Mouse (Mus musculus): ENCODE data around the gene Adnp.

The Adnp gene

DNA sequence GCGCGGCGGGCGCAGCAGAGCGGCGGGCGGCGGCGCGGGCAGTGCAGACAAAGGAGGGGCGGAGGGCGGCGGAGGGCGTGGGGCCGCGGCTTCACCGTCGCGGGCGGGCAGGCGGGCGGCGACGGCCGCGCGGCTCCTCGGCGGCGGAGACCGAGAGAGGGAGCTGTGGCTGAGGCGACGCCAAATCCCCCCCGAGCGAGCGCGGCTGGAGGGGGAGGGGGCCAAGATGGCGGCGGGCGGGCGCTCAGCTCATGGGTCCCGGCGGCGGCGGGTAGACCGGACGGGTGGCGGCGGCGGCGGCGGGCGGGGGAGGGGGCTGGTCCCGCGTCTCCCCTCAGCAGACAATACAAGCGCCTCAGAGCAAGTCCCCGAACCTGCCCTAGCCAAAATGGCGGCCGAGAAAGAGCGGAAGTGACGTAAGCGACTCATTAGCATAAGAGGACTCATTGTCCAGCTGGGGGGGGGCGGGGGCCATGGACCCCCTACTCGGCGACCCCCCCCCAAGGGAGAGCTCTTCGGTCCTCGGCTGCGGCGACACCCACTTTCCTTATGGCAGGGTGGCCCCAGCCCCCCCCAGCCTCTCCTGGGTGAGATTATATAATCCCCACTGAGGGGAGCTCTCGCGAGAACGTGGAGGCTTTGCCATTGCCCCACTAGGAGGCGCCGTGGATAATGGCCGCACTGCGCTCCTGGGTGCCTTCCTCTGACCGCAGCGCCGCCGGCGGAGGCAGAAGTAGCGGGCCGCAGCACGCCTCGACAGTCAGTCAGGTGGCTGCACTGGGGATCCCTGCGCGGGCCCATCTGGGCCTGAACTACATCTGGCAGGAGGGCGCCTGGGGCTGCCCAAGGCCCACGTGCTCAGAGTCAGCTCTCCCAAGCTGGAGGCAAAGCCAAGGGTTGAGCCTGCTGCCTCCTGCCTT is at the start of gene Adnp:
TSS of gene Adnp (minus strand) at position 388 of the 920 bp plus-strand sequence.
- peak; percentile 96 for DNase-seq (ENCODE audit: low spot score in 2 of 2)

DNA sequence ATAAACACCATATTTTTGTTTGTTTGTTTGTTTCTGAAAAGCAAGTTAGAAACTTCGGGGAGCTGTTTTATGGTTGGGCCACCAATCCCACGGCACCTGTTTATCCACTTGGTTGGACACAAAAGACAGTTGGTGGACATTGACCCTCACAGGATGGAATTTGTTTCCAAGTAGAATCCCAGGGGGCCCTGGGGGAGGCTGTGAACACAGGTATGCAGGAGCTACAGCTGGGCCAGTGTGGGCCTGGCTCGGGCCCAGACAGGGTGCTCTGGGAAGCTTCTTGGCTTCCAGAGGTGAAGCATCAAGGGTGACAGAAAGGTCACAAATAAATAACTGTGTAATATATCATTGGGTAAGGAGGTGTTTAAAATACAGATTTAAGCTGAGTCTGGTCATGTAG is 49.6 kb upstream of the Adnp start:
- DNase-seq (ENCODE audit: low spot score in 2 of 2) = no peak

DNA sequence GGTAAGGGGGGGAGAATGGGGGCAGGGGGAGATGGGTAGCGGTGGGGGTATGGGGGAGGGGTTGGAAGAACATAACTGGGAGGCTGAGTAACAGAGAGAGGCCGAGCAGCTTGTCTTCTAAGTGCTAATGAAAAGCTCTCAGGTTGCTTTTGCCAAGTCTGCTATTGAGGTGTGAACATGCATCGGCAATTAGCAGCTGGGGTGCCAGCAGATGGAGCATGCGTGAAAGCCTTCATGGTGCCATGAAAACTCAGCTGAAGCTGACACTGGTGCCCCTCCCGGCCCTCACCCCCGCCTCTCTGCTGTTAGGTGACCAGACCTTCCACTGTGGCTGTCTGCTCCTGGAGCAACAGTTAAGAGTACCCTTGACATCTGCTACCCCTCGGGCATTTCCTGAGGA is 46.9 kb upstream of the Adnp start:
- DNase-seq (ENCODE audit: low spot score in 2 of 2) = no peak

DNA sequence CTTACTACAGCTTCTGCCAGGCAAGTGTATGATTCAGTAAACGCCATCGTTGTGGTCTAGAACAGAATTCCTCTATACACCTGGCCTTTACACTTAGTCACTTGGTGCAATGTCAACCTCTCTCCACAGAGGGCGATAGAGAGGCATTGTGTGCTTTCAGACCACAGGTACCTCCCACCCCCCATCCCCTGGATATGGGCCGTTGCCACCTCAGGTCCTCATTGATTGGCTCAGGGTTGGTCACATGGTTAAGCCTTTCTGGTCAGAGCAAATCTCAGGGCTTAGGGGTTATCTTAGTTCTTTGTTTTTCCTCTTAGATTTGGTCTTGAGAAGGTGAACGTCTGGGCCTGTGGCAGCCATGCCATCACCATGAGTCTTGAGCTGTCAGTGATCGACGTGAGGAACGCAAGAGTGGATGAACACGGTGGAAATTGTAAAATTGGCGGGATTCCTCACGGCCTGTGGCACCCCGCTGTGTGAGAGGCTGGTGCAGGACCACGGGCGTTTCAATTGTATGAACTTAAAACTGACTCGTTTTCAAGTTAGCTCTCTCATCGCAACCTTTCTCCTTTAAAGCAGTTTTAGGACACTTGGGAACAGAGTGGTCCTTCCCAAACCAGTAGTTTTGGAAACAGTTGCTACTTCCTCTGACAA is 45.9 kb upstream of the Adnp start:
- DNase-seq (ENCODE audit: low spot score in 2 of 2) = peak in 1 of 2 experiments; percentile 24

DNA sequence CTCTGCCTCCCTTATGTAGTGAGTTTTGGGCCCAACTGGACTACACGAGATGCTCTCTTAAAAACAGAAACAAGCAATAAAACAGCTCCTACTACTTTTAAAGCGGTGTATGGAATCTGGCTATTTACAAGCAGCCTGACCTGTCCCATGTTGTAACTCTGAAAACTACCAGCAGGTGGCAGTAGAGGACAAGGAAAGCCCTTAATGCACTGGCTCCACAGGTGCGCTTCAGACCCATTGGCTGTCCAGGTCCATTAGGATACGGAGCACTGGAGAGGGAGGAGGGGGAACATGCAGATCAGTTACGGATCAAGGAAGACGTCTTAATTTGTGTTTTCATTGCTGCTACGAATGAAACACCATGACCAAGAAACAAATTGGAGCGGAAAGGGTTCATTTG is 43.4 kb upstream of the Adnp start:
- peak; percentile 69 to 75 for DNase-seq (ENCODE audit: low spot score in 2 of 2)

DNA sequence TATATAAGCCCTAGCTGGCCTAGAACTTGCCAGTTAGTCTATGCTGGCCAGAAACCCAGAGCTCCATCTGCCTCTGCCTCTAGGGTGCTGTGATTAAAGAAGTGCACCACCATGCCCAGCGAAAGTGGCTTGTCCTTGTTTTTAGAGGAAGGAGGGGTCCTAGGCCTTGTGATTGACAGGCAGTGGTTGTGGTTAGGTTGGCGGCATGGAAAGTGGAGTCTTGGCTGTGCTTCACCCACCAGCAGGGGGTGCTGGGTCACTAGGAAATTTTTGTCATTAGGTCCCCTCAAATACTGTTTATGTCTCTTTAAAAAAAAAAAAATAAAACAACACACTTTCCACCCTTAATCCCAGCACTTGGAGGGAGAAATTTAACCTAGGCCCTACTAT is 41.9 kb upstream of the Adnp start:
- no peak for DNase-seq (ENCODE audit: low spot score in 2 of 2)

DNA sequence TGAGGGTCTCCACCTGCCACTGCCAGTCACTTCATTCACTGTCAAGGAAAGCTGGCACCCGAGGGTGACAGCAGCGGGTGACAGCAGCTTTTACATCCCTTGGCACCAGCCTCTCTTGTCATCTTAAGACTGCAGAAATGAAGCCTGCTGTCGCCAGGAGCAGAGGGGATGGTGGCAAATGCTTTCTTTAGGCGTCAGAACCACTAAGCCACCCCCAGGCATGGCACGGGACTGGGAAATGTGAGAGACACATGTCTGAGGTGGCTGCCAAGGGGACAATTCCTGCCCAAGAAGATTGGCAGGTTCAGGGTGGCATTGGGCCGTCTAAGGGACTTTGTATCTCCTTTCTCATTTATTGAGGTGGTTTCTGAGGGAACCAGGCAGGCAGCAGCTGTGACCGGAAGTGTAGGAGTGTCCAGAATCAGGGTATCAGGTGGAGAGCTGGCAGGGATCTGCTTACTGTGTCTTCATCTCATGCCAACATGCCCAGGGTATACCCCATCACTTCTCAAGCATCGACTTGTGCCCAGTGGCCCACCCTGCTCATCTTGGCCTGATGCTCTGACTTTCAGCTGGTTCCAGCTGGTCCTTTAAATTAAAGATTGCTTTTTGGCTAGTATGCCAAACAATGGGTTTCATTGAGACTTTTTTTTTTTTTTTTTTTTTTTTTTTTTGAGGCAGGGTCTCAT is 41.4 kb upstream of the Adnp start:
- DNase-seq (ENCODE audit: low spot score in 2 of 2) = no peak

DNA sequence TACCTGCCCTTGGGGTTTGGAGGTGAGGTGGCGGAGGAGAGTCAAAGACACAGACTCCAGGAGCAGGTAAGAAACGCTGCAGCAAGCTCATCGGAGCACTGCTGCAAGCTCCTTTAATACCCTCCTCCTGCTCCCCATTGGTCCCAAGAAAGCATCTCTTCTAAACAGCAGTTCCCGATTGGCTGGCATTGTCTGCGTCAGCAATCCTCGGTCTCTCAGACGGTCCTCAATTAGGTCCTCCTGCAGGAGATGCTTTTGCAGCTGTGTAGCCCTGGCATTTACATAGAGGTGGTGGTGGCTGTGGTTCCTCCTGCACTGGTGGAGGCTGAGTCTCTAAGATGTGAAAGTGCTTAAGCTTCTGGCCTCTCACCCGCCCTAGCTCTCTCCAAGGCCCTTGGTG is 38.7 kb upstream of the Adnp start:
- DNase-seq (ENCODE audit: low spot score in 2 of 2) = no peak

DNA sequence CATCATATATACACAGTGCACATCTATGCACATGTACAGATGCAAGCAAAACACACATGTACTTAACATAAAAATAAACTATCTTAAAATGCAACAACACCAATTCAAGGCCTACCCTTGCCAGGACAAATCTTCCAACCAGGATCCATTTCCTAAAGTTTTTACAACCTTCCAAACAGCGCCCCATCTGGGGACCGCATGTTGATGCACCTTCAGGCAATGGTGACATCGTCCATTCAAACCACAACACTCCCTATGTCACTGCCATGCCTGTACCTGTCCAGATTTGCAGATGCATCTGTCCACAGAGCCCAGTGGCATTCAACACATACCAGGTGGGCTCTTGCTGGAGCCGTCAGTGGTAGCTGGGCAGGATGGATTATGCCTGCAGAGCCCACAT is 36.4 kb upstream of the Adnp start:
- no peak for DNase-seq (ENCODE audit: low spot score in 2 of 2)

DNA sequence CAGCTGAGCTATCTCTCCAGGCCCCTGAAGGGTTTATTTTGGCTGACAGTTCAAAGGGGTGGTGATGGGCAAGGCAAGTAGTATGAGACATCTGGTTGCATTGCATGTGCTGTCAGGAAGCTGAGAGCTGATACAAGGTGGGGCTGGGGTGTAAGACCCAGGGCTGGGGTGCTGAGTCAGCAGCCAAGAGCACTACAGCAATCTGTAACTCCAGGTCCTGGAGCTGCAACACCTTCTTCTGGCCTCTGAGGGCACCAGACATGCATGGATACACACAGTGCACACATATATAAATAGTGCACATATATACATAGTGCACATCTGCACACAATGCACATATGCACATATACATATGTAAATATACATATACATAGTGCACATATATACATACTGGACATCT is 35.9 kb upstream of the Adnp start:
- DNase-seq (ENCODE audit: low spot score in 2 of 2) = no peak

DNA sequence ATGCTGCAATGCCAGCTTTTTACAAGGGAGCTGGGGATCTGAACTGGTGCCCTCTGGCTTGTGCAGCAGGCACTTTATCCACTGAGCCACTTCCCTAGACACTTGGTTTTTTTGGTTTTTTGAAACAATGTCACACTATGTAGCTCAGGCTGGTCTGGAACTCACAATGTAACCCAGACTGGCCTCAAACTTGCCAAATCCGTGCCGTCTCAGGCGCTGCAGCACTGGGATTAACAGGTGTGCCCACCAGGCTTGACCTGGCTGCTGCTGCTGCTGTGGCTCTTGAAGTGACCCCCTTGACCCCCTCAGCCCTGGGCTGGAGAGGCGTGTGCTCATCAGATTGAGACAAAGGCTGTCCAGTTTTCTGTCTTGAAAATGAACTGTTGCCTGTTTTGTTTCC is 31.4 kb upstream of the Adnp start:
- DNase-seq (ENCODE audit: low spot score in 2 of 2) = no peak

DNA sequence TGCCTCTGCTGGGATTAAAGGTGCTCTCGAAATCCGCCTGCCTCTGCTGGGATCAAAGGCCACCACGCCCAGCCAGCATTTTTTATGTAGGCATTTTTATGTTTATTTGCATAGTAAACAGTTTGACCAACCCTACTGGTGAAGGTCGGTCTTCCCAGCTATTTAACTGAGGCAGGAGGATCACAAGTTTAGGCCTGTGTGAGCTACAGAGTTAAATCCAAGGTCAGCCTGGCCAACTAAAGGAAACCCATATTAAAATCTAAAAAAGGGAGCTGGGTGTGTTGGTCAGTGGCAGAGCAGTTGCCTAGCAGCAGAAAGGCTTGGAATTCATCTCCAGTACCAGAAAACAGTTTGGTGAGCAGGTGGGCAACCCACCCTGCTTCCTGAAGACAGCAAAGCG is 26.4 kb upstream of the Adnp start:
- DNase-seq (ENCODE audit: low spot score in 2 of 2) = no peak

DNA sequence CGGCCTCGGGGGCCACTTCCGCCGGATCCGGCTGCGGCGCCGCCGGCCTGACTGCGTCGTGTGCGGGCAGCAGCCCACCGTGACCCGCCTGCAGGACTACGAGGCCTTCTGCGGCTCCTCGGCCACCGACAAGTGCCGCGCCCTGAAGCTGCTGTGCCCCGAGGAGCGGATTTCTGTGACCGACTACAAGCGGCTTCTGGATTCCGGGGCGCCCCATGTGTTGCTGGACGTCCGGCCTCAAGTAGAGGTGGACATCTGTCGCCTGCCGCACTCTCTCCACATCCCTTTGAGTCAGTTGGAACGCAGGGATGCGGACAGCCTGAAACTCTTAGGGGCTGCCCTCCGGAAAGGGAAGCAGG is 24.5 kb upstream of the Adnp start:
- no peak for DNase-seq (ENCODE audit: low spot score in 2 of 2)

DNA sequence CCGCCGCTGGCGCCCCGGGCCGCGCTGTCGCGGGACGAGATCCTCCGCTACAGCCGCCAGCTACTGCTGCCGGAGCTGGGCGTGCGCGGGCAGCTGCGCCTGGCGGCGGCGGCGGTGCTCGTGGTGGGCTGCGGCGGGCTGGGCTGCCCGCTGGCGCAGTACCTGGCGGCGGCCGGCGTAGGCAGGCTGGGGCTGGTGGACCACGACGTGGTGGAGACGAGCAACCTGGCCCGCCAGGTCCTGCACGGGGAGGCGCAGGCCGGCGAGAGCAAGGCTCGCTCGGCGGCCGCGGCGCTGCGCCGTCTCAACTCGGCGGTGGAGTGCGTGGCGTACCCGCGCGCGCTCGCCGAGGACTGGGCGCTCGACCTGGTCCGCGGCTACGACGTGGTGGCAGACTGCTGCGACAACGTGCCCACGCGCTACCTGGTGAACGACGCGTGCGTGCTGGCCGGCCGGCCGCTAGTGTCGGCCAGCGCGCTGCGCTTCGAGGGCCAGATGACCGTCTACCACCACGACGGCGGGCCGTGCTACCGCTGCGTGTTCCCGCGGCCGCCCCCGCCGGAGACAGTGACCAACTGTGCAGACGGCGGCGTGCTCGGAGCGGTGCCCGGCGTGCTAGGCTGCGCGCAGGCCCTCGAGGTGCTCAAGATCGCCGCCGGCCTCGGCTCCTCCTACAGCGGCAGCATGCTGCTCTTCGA is 24.0 kb upstream of the Adnp start:
- no peak for DNase-seq (ENCODE audit: low spot score in 2 of 2)

DNA sequence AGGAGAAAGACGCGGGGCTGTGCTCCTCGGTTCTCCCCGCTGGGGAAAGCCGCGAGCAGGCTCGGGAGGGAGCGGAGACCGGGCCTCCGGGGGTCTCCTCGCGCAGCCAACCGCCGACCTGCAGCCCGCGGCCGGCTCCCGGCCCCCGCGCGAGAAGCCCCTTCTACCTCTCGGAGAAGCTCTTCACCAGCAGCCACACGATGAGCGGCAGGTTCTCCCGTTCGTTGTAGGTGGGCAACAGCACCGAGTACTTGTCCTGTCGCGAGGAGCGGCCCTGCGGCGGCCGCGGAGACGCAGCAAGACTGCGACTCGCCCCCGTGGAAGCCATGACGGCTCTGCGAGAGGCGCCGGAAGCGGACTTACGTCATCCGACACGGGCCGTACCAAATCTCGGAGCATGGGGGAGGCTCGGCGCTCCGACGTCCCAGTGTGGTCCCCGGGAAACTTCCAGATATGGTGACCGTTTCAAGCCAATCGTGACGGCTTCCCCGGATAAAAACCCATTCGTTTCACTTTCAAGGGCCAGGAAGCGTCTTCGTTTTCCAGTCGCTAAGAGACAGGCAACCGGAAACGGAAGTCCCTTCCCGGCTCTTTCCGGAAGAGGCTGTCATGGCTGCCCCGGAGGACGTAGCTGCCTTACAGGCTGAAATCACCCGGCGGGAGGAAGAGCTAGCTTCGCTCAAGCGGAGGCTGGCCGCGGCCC is 23.3 kb upstream of the Adnp start, which contains the start of the genes Gm20716, Dpm1 and Mocs3:
TSS of gene Gm20716 (minus strand) at position 339 of the 703 bp plus-strand sequence.
TSS of gene Dpm1 (minus strand) at position 566 of the 703 bp plus-strand sequence.
TSS of gene Mocs3 (plus strand) at position 597 of the 703 bp plus-strand sequence.
- peak; percentile 81 to 83 for DNase-seq (ENCODE audit: low spot score in 2 of 2)

DNA sequence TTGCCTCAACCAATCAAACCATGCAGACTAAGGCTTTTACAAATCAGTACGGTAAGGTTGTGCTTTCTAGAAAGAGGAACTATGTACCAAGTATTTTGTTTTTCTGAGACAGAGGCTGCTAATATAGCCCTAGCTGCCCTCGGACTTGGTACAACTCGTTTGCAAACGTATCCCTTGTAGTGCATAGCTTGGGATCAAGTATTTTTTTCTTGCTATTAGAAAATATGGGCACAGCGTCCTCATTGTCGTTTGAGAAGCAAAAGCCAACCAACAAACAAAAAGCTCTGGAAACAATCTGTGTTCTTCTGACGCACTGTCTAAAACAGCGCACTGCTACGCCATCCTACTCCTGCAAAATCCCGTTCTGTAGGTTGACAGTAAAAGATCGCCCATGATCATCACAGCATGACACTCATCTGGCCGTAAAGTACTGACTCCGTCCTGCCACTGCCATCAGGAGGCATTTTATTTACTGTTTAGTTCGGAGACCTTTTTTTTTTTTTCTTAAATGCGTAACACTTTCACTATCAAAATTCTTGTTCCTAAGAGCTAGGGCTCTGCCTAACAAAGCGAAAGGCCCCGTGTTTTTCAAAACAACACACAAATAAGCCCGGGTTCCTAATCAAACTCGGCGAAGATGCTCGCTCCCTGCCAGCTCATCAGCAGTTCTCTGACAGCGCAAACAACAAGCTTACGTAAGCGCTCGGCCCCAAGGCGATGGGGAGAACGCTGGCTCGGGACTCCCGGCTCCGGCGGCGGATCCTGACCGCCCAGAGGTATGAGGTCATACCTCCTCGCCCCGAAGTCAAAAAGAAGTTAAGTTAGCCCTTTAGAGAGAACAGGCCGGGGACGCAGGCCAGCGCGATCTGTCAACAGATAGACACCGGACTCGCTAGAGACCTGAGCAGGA is 22.5 kb upstream of the Adnp start:
- peak in 1 of 2 experiments; percentile 23 for DNase-seq (ENCODE audit: low spot score in 2 of 2)

DNA sequence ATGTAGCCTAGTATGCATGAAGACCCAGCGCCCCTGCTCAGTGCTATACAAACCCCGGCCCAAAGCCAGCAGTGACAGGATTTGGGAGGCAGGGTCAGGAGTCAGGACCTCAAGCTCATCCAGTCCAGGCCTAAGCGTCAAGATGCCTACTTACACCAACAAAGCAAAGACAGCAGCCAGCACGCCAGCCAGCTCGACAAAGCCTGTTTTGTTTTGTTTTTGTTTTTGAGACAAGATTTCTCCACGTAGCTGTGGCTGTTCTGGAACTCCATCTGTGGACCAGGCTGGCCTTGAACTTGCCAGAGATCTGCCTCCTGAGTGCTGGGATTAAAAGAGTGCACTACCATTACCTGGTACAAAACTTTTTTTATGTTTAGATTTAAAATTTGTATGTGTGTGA is 16.4 kb upstream of the Adnp start:
- no peak for DNase-seq (ENCODE audit: low spot score in 2 of 2)

DNA sequence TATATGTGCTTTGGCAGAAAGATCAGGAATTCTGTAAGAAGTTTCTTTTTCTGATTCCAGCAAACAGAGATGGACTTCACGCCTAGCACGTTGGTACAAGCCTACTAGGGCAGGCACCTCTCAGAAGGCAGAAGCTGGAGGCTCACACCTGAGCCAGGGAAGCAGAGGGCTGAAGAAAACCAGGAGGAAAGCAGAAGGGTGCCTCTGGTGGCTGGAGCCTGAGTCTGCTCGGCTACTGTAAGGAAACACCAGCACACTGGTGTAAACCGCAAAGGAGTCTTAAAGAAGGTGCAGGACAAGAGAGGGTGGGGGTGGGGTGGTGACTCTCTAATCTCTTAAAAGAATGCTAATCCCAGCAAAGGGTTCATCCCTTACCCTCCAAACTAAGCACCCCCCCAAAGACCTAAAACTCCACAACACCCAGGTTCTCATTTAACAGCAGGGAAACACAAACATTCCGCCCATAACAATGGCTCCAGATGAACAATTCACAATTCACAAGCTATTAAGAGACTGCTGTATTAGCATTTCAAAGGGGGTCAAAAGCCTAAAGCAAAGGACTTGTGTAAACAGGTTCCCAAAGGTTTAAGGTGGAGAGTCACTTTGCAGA is 7.0 kb upstream of the Adnp start:
- DNase-seq (ENCODE audit: low spot score in 2 of 2) = no peak

DNA sequence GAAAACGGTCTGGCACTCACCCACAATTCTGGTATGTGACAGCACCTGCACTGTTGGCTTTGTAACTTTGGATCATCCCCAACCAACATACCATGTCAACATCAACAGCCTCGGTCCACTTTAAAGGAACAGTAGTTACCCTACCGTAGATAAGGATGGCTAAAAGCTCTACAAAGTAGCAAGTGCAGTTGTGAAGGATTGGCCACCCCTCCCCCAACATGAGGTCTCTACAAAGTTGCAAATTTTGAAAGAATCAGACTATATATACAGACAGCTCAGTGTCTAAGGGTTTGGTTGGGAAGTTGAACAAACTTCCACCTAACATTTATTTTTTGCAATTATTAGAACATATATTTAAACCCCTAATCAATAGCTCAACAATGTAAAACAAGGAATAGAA is 971 bp upstream of the Adnp start:
- DNase-seq (ENCODE audit: low spot score in 2 of 2) = no peak

Data from spleen, postnatal 36 days (tissue).